Mouse (Mus musculus) liver, adult 2 months (tissue): ENCODE measurements around the gene Hand1.
"Not testable (repeated sequence)": the region's sequence is repeated elsewhere in the genome, so short reads cannot be mapped to it uniquely, and the experiment has no call there.

Source experiments
- CTCF ChIP-seq: fragments of 200-500 bp; IDR thresholded peaks from 2 replicates; pipeline ENCODE4 v1.5.1; 2011; ENCODE audit warnings: low read depth, low read length, control low read depth
- POLR2A ChIP-seq: fragments of 200-500 bp; IDR thresholded peaks from 2 replicates; pipeline ENCODE4 v1.6.1; 2011; ENCODE audit warnings: low read length, control low read depth; ENCODE audit not compliant: insufficient read depth; ENCODE audit errors: extremely low read depth

GRCm38 (mm10) chr11:57846421-57847363 is 14.1 kb upstream of the Hand1 start:
- not testable (repeated sequence) for TF ChIP-seq CTCF, POLR2A
